Mouse (Mus musculus): Measurements from ENCODE around the gene Nudt2. TPM values are rescaled to one million over a fixed set of nuclear protein-coding genes. Genes with fewer than 3 reads are reported as not detected.

Gene Nudt2
- total and polyA plus RNA-seq, 2 experiments from 2014 or later: 56.0 to 95.5 TPM

- Histone ChIP-seq H3K4me1 (ENCODE audit: insufficient read depth) (peaks cover 8% of the 10 kb centered on the region), H3K9me3 (ENCODE audit: low read length) (no peaks in the 10 kb centered on the region), H3K36me3 (ENCODE audit: insufficient read depth) (peaks cover 2% of the 10 kb centered on the region; the same call in 1 of the 2 replicates), H3K9ac (0 out of 2 replicates have a peak overlapping the region, but pooled peaks have one; percentile 6), H3K4me3 (ENCODE audit: low read depth, low read length) (no peak overlapping the region), H3K27me3 (ENCODE audit: insufficient read depth, low read length) (no peaks in the 10 kb centered on the region), H3K4me2 (ENCODE audit: low read depth) (no peak overlapping the region), H3K27ac (ENCODE audit: low read depth, low read length) (no peak overlapping the region; the same call in 1 of the 2 replicates)
- WGBS: 18% methylated on average over 13 of the region's 13 CpGs
- peak; percentile 16 for DNase-seq
- TF ChIP-seq CTCF (IDR thresholded peaks at IDR 0.05; ENCODE audit: low read depth): no peak
- 0 out of 2 replicates have a peak, but pooled peaks have one; percentile 7 for ATAC-seq
These were observed 62.1 kb downstream of the Nudt2 start for GRCm38 (mm10) chr4:41527076-41527475.

GRCm38 (mm10) chr4:41527996-41528395, 63.0 kb downstream of the Nudt2 start:
- no peak overlapping the region for H3K27ac ChIP-seq (ENCODE audit: low read depth, low read length)
- H3K4me2 ChIP-seq (ENCODE audit: low read depth): no peak overlapping the region
- no peaks in the 10 kb centered on the region for H3K9me3 ChIP-seq (ENCODE audit: low read length)
- no peak overlapping the region for H3K4me3 ChIP-seq (ENCODE audit: low read depth, low read length)
- DNase-seq: no peak
- no peaks in the 10 kb centered on the region for H3K27me3 ChIP-seq (ENCODE audit: insufficient read depth, low read length)
- peaks cover 2% of the 10 kb centered on the region; the same call in 1 of the 2 replicates for H3K36me3 ChIP-seq (ENCODE audit: insufficient read depth)
- no peak for TF ChIP-seq CTCF (IDR thresholded peaks at IDR 0.05; ENCODE audit: low read depth)
- no peak overlapping the region for H3K9ac ChIP-seq
- 20% methylated on average over 8 of the region's 8 CpGs for WGBS
- ATAC-seq: no peak
- H3K4me1 ChIP-seq (ENCODE audit: insufficient read depth): peaks cover 8% of the 10 kb centered on the region

Other genes with a start within 250 kb of the Nudt2 start
- gene Ubap2, start 190.0 kb upstream of the Nudt2 start, total RNA-seq (2014; rRNA removed): 15.3 and 16.1 TPM in 2 replicates
- 29.3 and 37.3 TPM in 2 replicates for gene Ubap2, start 190.0 kb upstream of the Nudt2 start, polyA plus RNA-seq (2015; fragmentation: Nextera tagmentation; extraction: Ambion mirVana)
- gene Dcaf12, start 150.3 kb upstream of the Nudt2 start, total RNA-seq (2014; rRNA removed): 60.7 and 63.3 TPM in 2 replicates
- 49.9 and 57.3 TPM in 2 replicates for gene Dcaf12, start 150.3 kb upstream of the Nudt2 start, polyA plus RNA-seq (2015; fragmentation: Nextera tagmentation; extraction: Ambion mirVana)
- 38.2 and 50.3 TPM in 2 replicates for gene Ubap1, start 116.2 kb upstream of the Nudt2 start, total RNA-seq (2014; rRNA removed)
- 52.7 and 59.3 TPM in 2 replicates for gene Ubap1, start 116.2 kb upstream of the Nudt2 start, polyA plus RNA-seq (2015; fragmentation: Nextera tagmentation; extraction: Ambion mirVana)
- 2.2 and 4.2 TPM in 2 replicates for gene Kif24, start 264 bp upstream of the Nudt2 start, total RNA-seq (2014; rRNA removed)
- gene Kif24, start 264 bp upstream of the Nudt2 start, polyA plus RNA-seq (2015; fragmentation: Nextera tagmentation; extraction: Ambion mirVana): 0.78 and 1.8 TPM in 2 replicates
- gene AI464131, start 37.9 kb downstream of the Nudt2 start, total RNA-seq (2014; rRNA removed): 14.7 and 16.0 TPM in 2 replicates
- 4.7 and 8.2 TPM in 2 replicates for gene AI464131, start 37.9 kb downstream of the Nudt2 start, polyA plus RNA-seq (2015; fragmentation: Nextera tagmentation; extraction: Ambion mirVana)
- 11.8 and 15.6 TPM in 2 replicates for gene 1110017D15Rik, start 52.2 kb downstream of the Nudt2 start, total RNA-seq (2014; rRNA removed)
- gene 1110017D15Rik, start 52.2 kb downstream of the Nudt2 start, polyA plus RNA-seq (2015; fragmentation: Nextera tagmentation; extraction: Ambion mirVana): 21.1 and 21.7 TPM in 2 replicates
- 76.6 and 95.8 TPM in 2 replicates for gene Fam219a, start 104.4 kb downstream of the Nudt2 start, total RNA-seq (2014; rRNA removed)
- gene Fam219a, start 104.4 kb downstream of the Nudt2 start, polyA plus RNA-seq (2015; fragmentation: Nextera tagmentation; extraction: Ambion mirVana): 13.8 and 18.6 TPM in 2 replicates
- 2.2 and 4.9 TPM in 2 replicates for gene Dnaic1, start 104.6 kb downstream of the Nudt2 start, total RNA-seq (2014; rRNA removed)
- 2.7 and 2.8 TPM in 2 replicates for gene Dnaic1, start 104.6 kb downstream of the Nudt2 start, polyA plus RNA-seq (2015; fragmentation: Nextera tagmentation; extraction: Ambion mirVana)
- 106 and 130 TPM in 2 replicates for gene Enho, start 175.2 kb downstream of the Nudt2 start, total RNA-seq (2014; rRNA removed)
- 117 and 122 TPM in 2 replicates for gene Enho, start 175.2 kb downstream of the Nudt2 start, polyA plus RNA-seq (2015; fragmentation: Nextera tagmentation; extraction: Ambion mirVana)
- 24.7 and 25.9 TPM in 2 replicates for gene Cntfr, start 231.9 kb downstream of the Nudt2 start, total RNA-seq (2014; rRNA removed)
- gene Cntfr, start 231.9 kb downstream of the Nudt2 start, polyA plus RNA-seq (2015; fragmentation: Nextera tagmentation; extraction: Ambion mirVana): 13.6 and 14.2 TPM in 2 replicates
- gene Il11ra1, start 234.8 kb downstream of the Nudt2 start, total RNA-seq (2014; rRNA removed): 16.8 and 17.2 TPM in 2 replicates
- gene Il11ra1, start 234.8 kb downstream of the Nudt2 start, polyA plus RNA-seq (2015; fragmentation: Nextera tagmentation; extraction: Ambion mirVana): 29.1 and 31.2 TPM in 2 replicates
- gene Rpp25l, start 248.4 kb downstream of the Nudt2 start, total RNA-seq (2014; rRNA removed): 36.3 and 44.4 TPM in 2 replicates
- gene Rpp25l, start 248.4 kb downstream of the Nudt2 start, polyA plus RNA-seq (2015; fragmentation: Nextera tagmentation; extraction: Ambion mirVana): 43.0 and 52.0 TPM in 2 replicates

Data from forebrain, postnatal 0 days (tissue).